Mouse (Mus musculus) heart, postnatal 4 days (tissue): Measurements from ENCODE around the gene Gpr132. TPM values are rescaled to one million over a fixed set of nuclear protein-coding genes. Genes with fewer than 3 reads are reported as not detected.
A peak's percentile ranks its signal among the peaks of the same experiment; 100 is the strongest.

Source experiments
- DNase-seq: peaks from one replicate; pipeline ENCODE4 v3.0.0; 2021
- total RNA-seq, 2 experiments: library from RNA; stranded (reverse); gene quantifications; 2 replicates each; pipeline ENCODE4 v1.2.3; 2021

The Gpr132 gene
- under 1 TPM; 0.16 to 0.17 TPM for total RNA-seq

- no peak for DNase-seq
Measured at GRCm38 (mm10) chr12:112868178-112869087, at the start of gene Gpr132. Gene Gpr132, minus strand, starts transcription at chr12:112868228.

DNA sequence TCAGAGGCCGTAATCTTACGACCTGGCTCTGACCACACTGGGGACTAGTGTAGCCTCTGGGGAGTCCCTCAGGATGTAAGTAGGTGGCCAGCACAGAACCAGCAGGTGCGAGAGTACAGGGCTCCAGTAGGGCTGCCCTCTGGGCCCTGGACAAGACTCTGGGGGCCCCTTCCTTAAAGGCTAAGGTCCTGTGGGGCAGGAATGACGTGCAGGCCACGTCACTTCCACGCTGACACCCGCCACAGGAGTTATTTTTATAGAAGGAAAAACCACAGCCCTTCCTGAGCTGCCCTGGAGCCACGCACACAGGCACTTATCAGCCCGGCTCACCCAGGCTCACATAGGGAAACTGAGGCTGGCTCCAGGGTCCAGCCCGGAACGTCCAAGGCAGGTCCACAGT, 49.5 kb upstream of the Gpr132 start:
- DNase-seq, result no peak

- peak; percentile 68 for DNase-seq
Measured at GRCm38 (mm10) chr12:112916698-112917400, 48.8 kb upstream of the Gpr132 start.

- no peak for DNase-seq
Measured at GRCm38 (mm10) chr12:112915587-112915986, 47.6 kb upstream of the Gpr132 start.

- DNase-seq, result peak; percentile 51
Measured at GRCm38 (mm10) chr12:112914527-112914926, 46.5 kb upstream of the Gpr132 start.

GRCm38 (mm10) chr12:112912951-112913745, 45.1 kb upstream of the Gpr132 start:
- DNase-seq, result no peak

- no peak for DNase-seq
Measured at GRCm38 (mm10) chr12:112911701-112912100, 43.7 kb upstream of the Gpr132 start.

DNA sequence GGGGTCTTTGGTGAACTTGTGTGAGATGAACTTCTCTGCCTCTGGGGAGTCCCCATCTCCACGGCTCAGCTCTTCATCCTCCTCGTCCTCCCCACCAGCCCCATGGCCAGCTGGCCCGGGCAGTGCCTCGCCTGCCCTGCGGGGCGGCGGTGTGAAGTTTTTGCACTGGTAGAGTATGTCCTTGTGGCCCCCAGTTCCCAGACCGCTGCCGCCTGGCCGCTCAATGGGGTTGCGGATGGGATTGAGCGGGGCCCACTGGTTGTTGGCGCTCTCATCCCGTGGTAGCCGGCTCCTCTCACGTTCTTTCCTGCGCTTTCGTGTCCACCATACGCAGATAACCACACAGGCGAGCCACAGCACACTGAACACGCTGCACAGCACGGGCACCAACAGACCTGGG, 41.0 kb upstream of the Gpr132 start:
- no peak for DNase-seq

DNA sequence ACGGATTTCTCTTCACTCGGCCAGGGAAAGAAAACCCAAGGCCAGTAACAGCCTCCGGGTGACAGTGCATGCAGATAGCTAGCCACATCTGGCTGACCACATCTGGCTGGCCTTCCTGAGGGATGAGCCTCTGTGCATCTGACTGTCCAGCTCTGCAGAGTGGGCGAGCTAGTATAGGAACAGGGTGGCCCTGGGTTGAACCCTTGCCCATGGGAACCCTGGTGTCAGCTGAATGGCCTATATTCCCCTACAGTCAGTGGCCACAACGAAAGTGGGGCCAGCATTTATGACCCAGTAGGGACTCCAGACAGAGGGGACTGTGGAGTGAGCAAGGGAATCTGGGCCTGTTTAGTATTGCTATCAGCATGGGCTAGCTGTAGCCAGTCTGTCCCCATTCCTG, 37.0 kb upstream of the Gpr132 start:
- DNase-seq, result no peak

DNA sequence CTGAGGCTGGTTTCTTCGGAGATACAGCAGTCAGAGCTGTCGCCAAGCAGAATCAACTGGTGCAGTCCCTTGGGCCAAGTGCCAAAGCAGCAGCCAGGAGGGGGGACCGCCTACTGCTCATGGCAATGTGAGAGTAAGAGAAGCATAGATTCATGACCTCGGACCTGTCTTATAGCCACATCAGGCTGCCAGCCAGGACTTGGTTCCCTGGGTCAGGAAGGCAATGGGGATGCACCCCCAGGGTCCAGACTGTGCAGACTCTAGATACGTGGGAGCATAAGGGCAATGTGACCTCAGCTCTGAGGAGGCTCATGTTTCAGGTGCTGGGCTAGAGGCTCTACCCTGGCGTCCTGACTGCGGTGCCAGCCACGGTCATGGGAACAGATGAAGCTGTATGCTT, 35.9 kb upstream of the Gpr132 start:
- no peak for DNase-seq

DNA sequence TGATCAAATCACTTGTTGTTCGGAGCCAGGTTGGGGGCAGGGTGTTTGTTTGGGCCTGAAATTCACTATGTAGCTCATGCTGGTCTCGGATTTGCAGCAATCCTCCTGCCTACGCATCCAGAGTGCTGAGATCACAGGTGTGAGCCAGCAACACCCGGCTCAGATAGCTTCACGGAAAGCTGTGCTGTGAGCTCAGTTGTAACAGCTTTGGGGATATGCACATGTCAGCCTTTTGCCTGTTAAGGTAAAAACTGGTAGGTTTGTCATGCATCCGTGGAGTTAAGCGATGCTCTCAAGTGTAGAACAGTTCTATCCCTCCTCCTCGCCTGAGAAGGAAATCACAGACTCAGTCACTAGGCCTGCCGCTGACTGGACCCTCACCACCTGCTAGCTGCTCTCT, 32.6 kb upstream of the Gpr132 start:
- no peak for DNase-seq

GRCm38 (mm10) chr12:112898960-112899359, 30.9 kb upstream of the Gpr132 start:
- no peak for DNase-seq

GRCm38 (mm10) chr12:112898351-112898750, 30.3 kb upstream of the Gpr132 start:
- DNase-seq, result no peak

GRCm38 (mm10) chr12:112897522-112898212, 29.6 kb upstream of the Gpr132 start:
- DNase-seq, result peak; percentile 59

DNA sequence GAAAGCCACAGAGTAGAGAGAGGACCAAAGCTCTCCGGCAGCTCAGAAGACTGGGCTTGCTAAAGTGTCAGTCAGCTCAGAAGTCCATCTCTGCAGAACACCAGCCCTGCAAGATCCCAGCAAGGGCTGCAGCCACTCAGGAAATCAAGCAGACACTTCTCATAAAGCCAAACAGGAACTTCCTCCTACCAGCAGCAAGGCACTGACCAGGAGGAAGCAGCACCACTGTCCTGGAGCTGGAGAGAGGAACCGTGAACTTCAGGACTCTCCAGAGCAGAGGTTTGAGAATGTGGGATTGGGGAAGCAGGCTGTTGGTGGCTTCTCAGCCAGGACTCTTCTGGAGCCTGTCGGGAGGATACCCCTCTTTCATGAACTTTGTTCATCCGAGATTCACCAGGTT, 26.9 kb upstream of the Gpr132 start:
- no peak for DNase-seq

GRCm38 (mm10) chr12:112894303-112894884, 26.4 kb upstream of the Gpr132 start:
- DNase-seq, result no peak

DNA sequence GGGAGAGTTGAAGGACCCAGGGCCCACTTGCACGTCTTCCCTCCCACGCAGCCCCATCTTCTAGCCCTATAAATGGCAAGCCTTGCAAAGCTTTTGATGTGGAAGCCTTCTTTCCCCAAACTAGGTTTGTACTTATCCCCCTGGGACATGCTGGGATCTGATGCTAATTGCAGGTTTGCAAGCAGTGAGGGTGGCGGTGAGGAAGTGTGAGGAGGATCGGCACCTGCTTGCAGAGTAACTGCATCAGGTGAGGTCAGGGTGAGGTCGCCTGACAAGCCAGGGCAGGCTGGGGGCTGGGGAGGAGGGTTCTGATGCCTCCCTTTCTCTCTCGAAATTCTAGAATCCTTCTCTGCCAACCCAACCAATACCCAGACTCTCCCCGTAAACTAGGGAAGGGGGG, 17.4 kb upstream of the Gpr132 start:
- no peak for DNase-seq

DNA sequence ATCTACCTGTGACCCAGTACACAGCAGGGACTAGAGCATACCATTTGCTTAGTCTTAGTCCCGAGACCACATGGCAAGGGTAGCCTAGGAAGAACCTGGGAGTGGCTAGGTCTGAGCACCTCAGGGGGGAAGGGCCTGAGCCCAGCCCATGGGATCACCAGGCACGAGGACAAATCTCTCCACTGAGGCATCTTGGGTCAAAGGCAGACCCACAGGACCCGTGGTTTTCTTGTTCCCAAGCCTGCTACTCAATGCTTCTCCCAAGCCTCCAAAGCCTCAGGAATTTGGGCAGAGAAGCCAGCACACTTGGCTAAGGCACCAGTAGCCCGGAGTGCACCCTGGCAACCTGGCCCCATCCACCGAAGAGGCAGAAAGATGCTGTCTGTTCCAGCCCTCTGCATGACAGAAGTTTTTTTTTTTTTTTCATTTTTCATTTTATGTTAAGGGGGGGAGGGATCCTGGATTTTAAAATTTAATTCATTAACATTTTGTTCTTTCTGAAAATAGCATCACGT, 13.3 kb upstream of the Gpr132 start:
- no peak for DNase-seq

DNA sequence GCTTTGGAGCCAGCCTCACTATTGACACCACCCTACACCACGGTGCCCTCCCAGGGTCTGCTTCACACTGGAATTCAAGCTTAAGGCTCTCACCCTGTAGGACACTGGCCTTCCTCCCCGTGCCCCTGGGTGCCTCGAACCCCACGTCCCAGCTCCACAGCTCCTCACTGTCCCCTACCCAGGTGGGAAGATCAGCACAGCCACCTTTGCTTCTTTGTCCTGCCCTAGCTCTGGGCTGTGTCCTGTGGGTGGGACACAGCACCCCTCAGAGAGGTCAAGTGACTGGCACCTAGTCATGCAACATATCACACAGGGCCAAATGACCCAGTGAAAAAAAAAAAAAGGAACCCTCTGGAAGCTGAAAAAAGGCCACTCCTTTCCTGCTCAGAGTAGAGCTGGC, 12.6 kb upstream of the Gpr132 start:
- DNase-seq, result no peak

- DNase-seq, result no peak
Measured at GRCm38 (mm10) chr12:112879731-112880130, 11.7 kb upstream of the Gpr132 start.

GRCm38 (mm10) chr12:112877607-112878020, 9.6 kb upstream of the Gpr132 start:
- no peak for DNase-seq
